Mouse (Mus musculus): ENCODE measurements around the gene Aym1. TPM values are rescaled to one million over a fixed set of nuclear protein-coding genes. Genes with fewer than 3 reads are reported as not detected.

Gene Aym1
- total RNA-seq, 4 experiments from 2014 or later = not detected

Small RNA genes within 50 kb of the gene (microRNA-seq; reads per million reads assigned to microRNA genes)
- gene Mir7229 = 0 reads per million in 2 experiments
- 0 reads per million in 2 experiments for gene Mir7230

Other genes with a start within 250 kb of the Aym1 start
- gene 2900026A02Rik, start 136.1 kb upstream of the Aym1 start, total RNA-seq (2022) = 10 to 100 TPM; 13.5 to 20.0 (median 15.7) TPM
- gene Tmem211, start 130.4 kb upstream of the Aym1 start, total RNA-seq (2022) = not detected
- gene Sgsm1, start 46.5 kb upstream of the Aym1 start, total RNA-seq (2022) = 10 to 100 TPM; 14.8 to 23.5 (median 18.8) TPM
- 10 to 100 TPM in 2 of 4 experiments, 1 to 10 TPM in 2; 5.4 to 12.6 (median 9.4) TPM for gene Wscd2, start 133.0 kb downstream of the Aym1 start, total RNA-seq (2022)

All from adrenal gland, adult 8-10 months (tissue).